Mouse (Mus musculus): ENCODE measurements around the gene Kdm4a.

- no peak for TF ChIP-seq SRF (IDR thresholded peaks at IDR 0.05; ENCODE audit: control insufficient read depth, insufficient read length, low read depth)
- no peak for TF ChIP-seq POLR2A (IDR thresholded peaks at IDR 0.05; ENCODE audit: insufficient read length, low read depth)
- no peak for TF ChIP-seq E2F4 (IDR thresholded peaks at IDR 0.05; ENCODE audit: insufficient read depth)
- TF ChIP-seq USF1 (IDR thresholded peaks at IDR 0.05; ENCODE audit: low read depth) = no peak
- TF ChIP-seq MAX (IDR thresholded peaks at IDR 0.05; ENCODE audit: low read depth) = no peak
- TF ChIP-seq TCF12 (IDR thresholded peaks at IDR 0.05; ENCODE audit: insufficient read depth, poor library complexity, severe bottlenecking) = no peak
- TF ChIP-seq MYOD1 (IDR thresholded peaks at IDR 0.05; ENCODE audit: control insufficient read depth in 1 of 3, insufficient read length in 2 of 3, low read depth in 2 of 3) = no peak
Observed at GRCm38 (mm10) chr4:118147547-118148316, 32.1 kb downstream of the Kdm4a start.

Measured in myocyte (in vitro differentiated cells).